Mouse (Mus musculus): ENCODE data around the gene Glod5.

Glod5 gene

DNA sequence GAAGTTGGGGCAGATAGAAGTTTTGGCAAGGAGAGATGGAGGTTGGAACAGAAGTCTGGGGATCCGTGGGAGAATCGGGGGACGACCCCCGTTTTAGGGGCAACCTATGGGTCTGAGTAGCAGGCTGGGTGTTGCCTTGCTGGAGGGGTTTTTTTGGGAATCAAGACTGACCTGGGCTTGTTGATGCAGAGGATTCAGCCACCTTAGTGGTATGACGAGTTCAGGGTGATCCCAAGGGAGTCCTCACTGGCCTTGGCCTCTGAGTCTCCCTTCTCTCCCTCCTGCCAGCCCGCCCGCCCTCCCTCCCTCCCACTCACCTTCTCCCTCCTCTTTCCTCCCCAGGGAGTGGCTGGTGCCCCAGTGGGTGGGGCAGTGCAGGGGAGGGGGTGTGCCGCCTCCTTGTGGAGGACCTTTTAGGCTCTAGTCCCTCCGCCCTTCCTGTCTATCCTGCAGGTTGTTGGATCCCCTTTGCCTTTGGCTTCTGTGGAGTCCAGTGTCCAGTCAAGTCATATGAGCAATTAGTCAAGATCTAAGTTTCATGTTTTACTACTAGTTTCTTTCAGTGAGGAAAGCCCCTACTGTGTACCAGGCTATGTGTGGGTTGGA is 50.6 kb downstream of the Glod5 start:
- no peak for DNase-seq

DNA sequence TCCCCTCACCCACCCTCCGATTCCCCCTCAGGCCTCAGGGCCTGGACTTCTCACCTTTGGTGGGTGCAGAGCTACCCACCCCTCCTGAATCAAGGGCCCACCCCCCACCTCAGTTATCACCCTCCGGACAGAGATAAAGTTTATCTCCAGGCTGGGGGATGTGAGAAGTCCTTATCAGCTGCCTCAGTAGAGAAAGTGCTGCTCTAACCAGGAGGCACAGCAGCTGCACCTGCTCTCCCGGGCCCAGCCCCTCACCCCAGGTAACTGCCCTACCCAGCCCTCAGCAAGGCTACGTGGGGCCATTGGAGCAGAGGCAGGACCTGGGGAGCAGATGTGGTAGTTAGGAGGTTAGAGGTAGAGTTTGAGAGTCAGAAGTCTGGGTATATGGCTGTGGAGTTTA is 52.1 kb downstream of the Glod5 start:
- no peak for DNase-seq

DNA sequence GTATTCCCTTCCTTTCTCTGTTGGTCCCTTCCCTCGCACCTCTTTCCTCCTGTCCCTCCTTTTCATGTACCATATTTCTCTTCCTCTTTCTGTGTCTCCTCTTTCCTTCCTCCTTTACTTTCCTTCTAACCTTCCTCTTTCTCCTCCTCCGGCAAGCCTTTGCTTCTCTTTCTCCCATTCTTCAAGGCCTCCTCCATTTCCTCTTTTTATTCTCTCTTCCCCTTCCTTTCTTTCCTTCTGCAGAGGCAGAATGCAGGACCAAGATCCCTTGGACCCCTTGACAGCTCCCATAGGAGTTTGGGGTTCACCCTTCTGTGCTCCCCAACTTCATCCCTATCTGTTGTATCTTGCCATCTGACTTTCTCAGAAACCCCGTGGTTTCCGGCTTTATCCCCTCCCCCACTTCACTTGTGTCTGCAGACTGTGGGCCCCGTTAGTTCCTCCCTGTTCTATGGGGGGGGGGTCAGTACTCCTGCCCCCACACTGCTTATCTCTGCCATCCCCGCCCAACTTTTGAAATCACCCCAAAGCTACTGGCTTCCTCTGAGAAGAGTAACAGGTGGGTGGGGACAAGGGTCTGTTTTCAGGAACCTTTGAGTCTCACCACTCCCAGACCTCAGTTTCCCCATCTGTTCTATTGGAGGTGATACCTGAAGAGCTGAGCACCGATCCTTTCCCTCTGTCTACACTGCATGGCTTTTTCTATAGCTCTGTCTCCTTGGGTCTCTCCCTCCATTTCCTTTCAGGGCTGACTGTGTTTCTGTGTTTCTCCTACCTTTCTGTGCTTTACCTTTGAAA is 54.3 kb downstream of the Glod5 start:
- DNase-seq, result no peak

DNA sequence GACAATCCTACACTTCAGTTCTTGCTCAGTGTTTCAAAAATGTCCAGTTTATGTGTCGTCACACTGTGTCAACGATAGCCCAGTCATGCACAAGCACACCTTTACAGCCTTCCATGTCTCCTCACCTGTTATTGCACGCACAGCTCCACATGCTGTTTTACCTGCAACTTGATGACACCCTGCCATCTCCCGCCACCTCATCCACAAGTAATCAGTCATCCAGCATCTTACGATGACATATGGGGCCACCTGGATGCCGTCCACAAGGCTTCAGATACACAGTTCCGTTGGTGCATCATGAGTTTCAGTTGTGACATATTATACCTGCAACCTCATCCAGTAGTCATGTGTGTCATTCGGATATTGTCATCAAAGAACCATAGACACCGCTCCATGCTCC is 59.4 kb downstream of the Glod5 start:
- DNase-seq, result no peak

All from cerebellum, postnatal 10 days (tissue).